Mouse (Mus musculus) natural killer cell, adult 2 months (primary cell): ENCODE results near the gene 1520401A03Rik.

Experiments
- DNase-seq, 2 experiments: peaks; one replicate each; pipeline ENCODE4 v3.0.0; 2022; ENCODE audit warnings: low spot score in 2 of 2

1520401A03Rik gene

GRCm38 (mm10) chr17:23670516-23671074, 52.0 kb downstream of the 1520401A03Rik start:
- DNase-seq: no peak

- DNase-seq: no peak
These were observed 57.1 kb downstream of the 1520401A03Rik start for GRCm38 (mm10) chr17:23665511-23665910.

GRCm38 (mm10) chr17:23664556-23665021, 58.0 kb downstream of the 1520401A03Rik start:
- peak in 1 of 2 experiments; percentile 35 for DNase-seq

- peak in 1 of 2 experiments; percentile 33 for DNase-seq
These were observed 61.1 kb downstream of the 1520401A03Rik start for GRCm38 (mm10) chr17:23661526-23661925.

- DNase-seq: no peak
These were observed 61.7 kb downstream of the 1520401A03Rik start for GRCm38 (mm10) chr17:23660876-23661200.

GRCm38 (mm10) chr17:23660117-23660875, 62.3 kb downstream of the 1520401A03Rik start, which contains the start of gene Bicdl2:
TSS of gene Bicdl2 (plus strand) at chr17:23660506.
- DNase-seq: peak; percentile 24 to 61

- DNase-seq: no peak
These were observed 64.1 kb downstream of the 1520401A03Rik start for GRCm38 (mm10) chr17:23658450-23658849.
